Mouse (Mus musculus): ENCODE measurements around the gene Gm3952.

Gm3952 gene

GRCm38 (mm10) chr8:128798594-128798993 is at the start of gene Gm3952:
Gene Gm3952, minus strand, starts transcription at chr8:128798694.
- in situ Hi-C loops (cut with MboI), result no loop called here

- in situ Hi-C loops (cut with MboI), result no loop called here
Observed at GRCm38 (mm10) chr8:128843749-128844148, 45.3 kb upstream of the Gm3952 start.

- in situ Hi-C loops (cut with MboI), result no loop called here
Observed at GRCm38 (mm10) chr8:128812521-128812920, 14.0 kb upstream of the Gm3952 start.

DNA sequence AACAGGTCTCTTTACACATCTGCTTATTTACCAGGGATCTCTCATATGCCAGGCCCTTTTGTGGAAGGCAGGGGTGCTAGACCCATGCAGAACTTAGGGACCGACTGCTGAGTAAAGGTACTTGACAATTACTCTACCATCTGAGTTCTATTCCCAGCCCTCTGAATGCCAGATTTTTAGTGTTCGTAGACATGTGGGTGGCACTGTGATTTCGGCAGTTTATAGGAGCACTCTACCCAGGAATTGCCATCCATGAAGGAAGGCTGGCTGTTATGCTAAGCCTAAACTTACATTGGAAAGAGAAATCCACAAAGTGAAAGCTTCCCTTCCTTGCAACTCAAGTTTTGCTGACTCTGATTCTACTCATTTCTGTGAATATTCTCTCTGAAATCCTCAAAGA is 62.8 kb downstream of the Gm3952 start:
- in situ Hi-C loops (cut with MboI), result no loop called here

DNA sequence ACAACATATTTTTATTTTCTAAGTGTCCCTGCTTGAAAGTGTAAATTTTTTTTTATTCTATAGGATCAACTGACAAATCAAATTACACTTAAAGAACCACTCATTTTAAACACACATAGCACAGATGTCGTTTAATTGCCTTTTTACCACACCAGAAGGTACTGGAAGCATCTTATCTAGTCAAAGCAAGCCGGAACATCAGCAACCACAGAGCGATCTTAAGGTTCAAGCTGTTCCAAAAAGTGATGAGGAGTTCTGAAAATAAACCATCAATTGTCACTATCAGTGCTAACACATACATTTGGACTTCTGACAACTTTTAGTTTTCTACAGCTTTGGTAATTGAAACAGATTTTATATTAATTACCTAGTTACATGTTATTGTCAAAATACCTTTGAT is 64.4 kb downstream of the Gm3952 start:
- in situ Hi-C loops (cut with MboI), result no loop called here

GRCm38 (mm10) chr8:128732254-128732653 is 66.2 kb downstream of the Gm3952 start:
- in situ Hi-C loops (cut with MboI), result no loop called here

DNA sequence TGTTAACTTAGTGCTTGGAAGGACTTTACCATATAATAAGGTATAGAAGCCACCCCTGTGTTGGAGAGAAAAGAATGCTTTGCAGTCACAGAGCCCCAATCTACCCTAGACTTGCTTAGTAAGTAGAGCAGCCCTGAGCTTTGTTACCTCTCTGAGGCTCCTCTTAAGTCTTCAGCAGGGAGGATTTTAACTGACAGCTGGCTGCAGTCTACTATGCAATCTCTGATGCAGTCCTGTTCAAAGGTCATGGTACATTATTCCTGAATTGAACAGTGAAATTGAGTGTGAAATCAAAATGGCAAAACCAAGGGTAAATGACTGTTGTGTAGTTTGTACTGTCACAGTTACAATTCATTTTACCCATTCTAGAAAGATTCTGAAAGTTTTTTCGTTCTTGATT is 71.3 kb downstream of the Gm3952 start:
- in situ Hi-C loops (cut with MboI), result no loop called here

GRCm38 (mm10) chr8:128724819-128725218 is 73.7 kb downstream of the Gm3952 start:
- in situ Hi-C loops (cut with MboI), result no loop called here

- in situ Hi-C loops (cut with MboI), result no loop called here
Observed at GRCm38 (mm10) chr8:128716184-128716583, 82.3 kb downstream of the Gm3952 start.

- in situ Hi-C loops (cut with MboI), result no loop called here
Observed at GRCm38 (mm10) chr8:128709261-128709660, 89.2 kb downstream of the Gm3952 start.

DNA sequence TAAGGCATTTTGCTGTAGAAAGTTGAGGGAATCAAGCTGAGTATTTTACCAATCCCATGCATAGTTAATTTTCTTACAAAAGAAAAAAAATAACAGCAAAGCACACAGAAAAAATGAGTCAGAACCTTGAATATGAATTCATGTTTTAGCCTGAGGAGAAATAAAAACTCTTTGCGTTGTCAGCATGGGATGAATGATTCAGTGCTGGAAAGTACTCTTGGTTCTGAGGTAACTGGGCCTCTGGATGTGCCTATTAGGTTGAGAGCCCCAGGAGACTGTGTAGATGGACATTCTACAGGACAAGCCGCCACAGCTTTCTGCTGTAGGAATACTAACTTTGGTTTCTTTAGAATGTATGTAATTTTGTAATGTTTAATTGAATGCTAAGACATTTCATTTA is 93.7 kb downstream of the Gm3952 start:
- in situ Hi-C loops (cut with MboI), result no loop called here

- in situ Hi-C loops (cut with MboI), result no loop called here
Observed at GRCm38 (mm10) chr8:128704376-128704775, 94.1 kb downstream of the Gm3952 start.

DNA sequence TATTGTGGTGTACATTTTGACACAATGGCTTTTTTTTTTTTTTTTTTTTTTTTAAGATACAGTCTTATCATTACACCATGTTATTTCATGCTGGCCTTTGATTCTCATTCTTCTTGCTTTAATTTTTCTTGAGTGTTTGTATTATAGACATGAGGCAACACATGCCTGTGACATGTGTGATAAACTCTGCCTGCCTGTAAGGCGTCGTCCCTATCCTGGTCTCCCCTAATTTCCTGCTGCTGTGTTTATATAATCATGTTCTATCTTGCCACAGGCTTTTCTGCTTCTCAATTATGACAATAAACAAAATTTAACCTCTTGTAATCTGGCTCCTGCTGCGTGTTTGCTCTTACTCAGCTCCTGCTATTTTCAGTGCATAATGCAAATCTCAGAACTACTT is 100.5 kb downstream of the Gm3952 start:
- in situ Hi-C loops (cut with MboI), result no loop called here

DNA sequence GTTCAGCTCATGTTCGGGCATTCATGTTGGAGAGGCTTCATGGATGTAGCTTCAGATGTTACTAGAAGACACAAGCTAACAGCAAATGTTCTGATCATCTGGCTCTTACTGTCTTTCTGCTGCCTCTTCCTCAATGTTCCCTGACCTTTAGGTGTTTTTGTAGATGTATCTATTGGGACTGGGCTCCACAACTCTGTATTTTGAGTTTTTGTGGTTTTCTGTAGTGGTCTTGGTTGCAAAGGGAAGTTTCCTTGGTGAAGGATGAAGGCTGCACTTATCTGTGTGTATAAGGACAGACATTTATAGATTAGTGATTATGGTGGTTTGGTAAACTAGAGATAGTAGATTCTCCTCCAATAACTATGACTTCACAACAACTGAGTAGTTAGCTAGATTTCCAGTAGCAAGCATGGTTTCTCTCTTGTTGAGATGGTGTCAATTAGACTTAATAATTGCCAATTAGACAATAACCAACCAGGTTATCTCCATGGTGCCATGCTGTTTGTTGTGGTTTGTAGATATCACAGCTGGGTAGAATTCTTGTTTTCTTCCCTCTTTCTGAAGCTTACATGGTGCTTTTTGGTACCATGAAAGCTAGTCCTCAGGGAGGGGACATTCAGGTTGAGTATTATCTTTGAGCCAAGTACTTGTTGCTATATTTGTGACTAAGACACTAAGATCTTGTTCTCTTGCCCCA is 101.6 kb downstream of the Gm3952 start:
- in situ Hi-C loops (cut with MboI), result no loop called here

Data from mature B cell (primary cell).